Mouse (Mus musculus) stomach, postnatal 0 days (tissue): ENCODE measurements at regions not wholly inside any gene's neighbourhood (a gene's known extent, or its start where the extent isn't known, plus 50 kb on each side); places are given as distances from the start of the nearest gene placed in this dataset.

Experiments used
- CTCF ChIP-seq: IDR thresholded peaks from 2 replicates; pipeline ENCODE4 v1.5.1; 2016; ENCODE audit warnings: antibody characterized with exemption, low read depth, mild to moderate bottlenecking, moderate library complexity
- EP300 ChIP-seq: optimal IDR thresholded peaks from 2 replicates; pipeline ENCODE3; 2016; ENCODE audit warnings: antibody characterized with exemption

DNA sequence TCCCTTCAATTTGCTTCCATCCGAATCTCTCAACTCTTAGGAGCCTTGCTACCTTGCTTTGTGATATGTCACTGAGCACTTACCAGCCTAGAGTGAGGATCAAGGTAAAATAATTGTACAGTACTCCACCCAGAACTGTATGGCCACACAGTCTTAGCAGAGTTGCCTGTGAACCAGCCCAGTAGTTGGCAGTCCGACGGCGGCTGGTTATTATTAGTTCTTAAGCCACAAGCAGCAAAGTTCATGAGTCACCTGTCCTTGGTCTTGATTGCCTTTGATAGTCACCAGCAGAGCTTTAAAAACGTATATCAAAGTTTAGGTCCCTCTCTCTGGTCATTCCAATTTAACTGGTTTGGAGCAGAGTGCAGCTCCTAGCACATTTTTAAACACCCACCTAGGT is 109.1 kb downstream of the Icos start:
- TF ChIP-seq CTCF, result no peak
- TF ChIP-seq EP300, result no peak
